Mouse (Mus musculus): ENCODE results near the gene Galnt18. TPM values are rescaled to one million over a fixed set of nuclear protein-coding genes. Genes with fewer than 3 reads are reported as not detected.

Galnt18 gene
- 10 to 100 TPM; 47.6 to 55.3 TPM for total RNA-seq (2021)
- long read RNA-seq, experiment 1, transcript Galnt18-202 (11 exons, 2,530 nt) = major isoform, 70 of 93 reads
- long read RNA-seq, experiment 1, partial matches to known transcripts = 14 of 93 reads
- long read RNA-seq, experiment 1, other reads (novel, unspliced or antisense) = 9 of 93 reads
- long read RNA-seq, experiment 2, transcript Galnt18-202 (11 exons, 2,530 nt) = major isoform, 48 of 68 reads
- long read RNA-seq, experiment 2, partial matches to known transcripts = 1 of 68 reads
- long read RNA-seq, experiment 2, other reads (novel, unspliced or antisense) = 19 of 68 reads

DNA sequence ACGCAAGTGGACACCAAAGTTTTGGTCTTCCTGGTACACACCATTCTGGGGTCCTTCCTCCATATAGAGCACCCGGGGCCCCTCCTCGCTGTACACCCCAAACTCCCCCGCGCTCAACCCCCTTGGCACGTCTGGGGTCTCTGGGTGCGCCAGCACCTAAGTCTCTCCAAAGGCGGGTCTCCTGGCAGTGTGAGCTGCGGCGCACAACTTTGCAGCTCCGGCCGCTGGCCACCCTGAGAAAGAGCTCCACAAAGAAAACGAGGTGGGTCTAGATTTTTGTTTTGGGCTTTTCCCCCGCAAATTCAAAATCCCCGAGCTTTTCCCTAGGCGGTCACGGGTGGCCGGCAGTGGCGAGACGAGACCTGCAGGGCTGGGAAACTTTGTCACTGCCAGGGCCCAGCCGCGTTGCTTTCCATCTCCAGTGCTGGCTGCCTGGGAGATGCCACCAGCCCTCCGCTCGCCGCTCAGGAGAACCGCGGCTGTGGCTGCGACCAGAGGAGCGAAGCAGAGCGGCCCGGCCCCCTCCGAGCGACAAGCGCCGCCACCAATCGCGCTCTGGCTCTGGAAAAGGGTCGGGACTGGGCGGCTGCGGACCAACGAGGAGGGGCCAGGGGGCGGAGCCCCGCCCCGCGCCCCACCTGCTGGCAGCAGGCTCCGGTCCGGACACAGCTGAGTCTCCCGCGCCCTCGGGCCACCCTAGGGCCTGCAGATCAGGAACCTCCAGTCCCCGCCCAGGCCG is at the start of gene Galnt18:
Gene Galnt18 (minus strand): TSS at position 474 of the 739 bp plus-strand sequence.
- intact Hi-C loops (cut with DNase I) = loop anchor here (1.0 to 10.0 kb wide), 5 partner anchors 57 to 597 kb away; no protein-coding TSS in a partner anchor

DNA sequence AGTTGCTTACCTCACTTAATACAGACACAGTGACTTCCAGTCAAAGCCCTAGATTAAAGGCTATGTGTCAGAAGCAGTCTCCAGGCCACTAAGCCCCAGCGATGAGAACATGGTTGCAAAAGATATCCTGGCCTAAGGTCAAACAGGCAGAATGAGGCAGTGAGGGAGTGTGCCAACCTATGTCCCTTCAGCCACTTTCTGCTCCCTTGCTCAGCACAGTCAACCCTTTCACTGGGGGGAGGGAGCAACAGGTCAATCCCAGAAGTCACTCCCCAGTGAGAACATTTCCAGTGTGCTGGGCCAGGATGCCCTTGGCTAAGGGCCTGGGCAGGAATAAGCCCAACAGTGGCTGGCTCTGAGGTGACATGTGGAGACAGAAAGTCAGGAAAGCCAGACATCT is 47.6 kb upstream of the Galnt18 start:
- intact Hi-C loops (cut with DNase I) = no loop called here
- no peak for DNase-seq (ENCODE audit: low spot score in 2 of 2)

More for the DNA sequence above, at the start of gene Galnt18:
- peak; percentile 89 to 95 for DNase-seq (ENCODE audit: low spot score in 2 of 2)

DNA sequence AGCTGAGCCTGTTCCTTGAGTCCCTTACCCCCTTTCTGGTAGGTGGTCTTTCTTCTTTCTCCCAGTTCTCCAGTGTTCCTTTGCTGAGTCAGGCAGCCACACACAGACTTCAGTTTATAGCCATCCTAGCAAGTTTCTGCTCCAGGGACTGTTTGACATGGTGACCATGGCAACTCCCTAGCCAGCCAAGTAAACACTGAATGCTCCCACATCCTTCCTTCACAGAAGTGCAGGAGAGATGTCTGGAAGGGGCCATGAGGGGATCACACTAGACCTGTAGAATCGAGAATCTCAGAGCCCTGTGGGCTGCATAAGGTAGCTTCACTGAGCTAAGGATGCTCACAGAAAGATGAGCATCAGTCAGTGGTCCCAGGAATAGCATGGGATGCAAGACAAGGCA is 33.3 kb upstream of the Galnt18 start:
- DNase-seq (ENCODE audit: low spot score in 2 of 2) = peak; percentile 35 to 44
- intact Hi-C loops (cut with DNase I) = no loop called here

DNA sequence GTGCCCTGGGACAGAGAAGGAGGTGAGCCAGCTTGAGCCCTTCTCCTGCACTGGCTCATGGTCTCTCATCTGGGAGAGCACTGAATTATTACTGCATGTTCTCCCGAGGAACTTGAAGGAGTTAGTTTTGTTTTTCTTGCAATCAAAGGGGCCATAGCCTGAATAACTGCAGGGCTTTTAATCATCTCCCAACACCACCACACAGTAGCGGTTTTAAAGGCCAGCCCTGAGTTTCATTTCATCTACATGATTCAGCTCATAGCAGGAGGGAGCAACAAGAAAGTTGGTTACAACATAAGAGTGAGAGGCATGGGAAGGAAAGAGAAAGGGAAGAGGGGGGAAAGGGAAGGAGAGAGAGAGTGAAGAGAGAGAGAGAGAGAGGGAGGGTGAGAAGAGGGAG is 31.3 kb upstream of the Galnt18 start:
- intact Hi-C loops (cut with DNase I) = no loop called here

DNA sequence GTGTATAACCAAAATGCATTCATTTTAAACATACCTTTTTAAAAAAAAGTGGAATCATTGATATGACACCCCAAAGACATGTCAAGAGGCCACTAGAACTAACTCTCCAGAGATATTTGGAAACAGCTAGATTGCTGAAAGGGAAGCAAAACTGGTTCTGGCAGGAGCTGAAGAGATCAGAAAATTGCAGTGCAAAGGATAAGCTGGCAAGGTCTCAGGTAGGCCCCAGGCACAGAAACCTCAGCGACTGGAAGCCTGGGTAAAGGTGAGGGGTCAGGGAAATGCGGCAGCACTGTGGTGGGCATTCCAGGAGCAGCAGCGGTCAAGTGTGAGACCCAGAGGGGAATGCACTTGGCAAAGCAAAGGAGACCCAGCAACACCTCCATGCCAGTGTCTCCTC is 30.0 kb upstream of the Galnt18 start:
- no peak for DNase-seq (ENCODE audit: low spot score in 2 of 2)
- intact Hi-C loops (cut with DNase I) = no loop called here

More for the DNA sequence above, 31.3 kb upstream of the Galnt18 start:
- no peak for DNase-seq (ENCODE audit: low spot score in 2 of 2)

DNA sequence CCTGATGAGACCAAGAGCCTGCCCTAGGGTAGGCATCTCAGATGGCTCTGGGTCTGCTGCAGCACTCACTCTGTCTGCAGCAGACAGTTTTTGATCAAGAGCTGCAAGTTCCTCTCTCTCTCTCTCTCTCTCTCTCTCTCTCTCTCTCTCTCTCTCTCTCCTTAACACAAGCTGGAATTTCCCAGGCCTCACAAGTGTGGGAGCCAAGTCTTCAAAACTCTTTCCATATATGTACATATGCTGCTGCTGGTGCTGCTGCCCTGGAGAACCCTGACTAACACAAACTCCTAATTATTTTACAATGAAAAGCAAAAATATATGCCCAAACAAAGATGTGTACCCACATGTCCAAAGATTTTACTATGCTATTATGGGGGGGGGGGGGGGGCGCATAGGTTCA is 26.3 kb upstream of the Galnt18 start:
- intact Hi-C loops (cut with DNase I) = no loop called here
- DNase-seq (ENCODE audit: low spot score in 2 of 2) = no peak

DNA sequence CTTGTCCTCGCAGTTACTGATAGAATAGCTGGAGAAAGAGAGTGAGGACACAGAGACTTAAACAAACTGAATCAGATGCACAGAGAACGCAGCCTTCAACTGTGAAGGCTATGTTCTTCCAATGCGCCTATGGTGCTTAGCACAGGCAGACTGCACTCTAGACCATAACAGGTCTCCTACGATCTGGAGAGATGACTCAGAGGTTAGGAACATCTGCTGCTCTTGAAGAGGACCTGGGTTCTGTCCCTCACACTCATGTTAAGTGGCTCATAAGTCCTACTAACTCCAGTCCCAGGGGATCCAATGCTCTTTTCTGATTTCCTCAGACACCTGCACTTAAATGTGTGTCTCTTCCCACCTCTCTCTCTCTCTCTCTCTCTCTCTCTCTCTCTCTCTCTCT is 24.9 kb upstream of the Galnt18 start:
- intact Hi-C loops (cut with DNase I) = no loop called here
- no peak for DNase-seq (ENCODE audit: low spot score in 2 of 2)

DNA sequence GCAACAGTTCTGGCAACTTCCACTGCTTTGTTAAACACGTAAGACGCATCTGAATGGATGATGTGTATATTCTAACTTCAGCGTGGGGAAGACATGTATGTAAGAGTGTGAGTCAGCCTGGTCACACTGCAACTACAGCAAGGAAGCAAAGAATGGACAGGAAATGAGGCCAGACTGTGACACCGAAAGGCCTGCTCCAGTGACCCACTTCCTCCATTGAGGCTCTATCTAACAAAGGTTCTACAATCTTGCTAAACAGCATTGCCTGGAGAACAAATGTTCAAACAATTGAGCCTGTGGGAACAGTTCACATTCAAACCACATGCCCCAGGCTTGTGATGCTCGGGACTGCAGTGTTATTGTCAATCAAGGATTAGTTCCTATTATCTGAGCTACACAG is 21.0 kb upstream of the Galnt18 start:
- intact Hi-C loops (cut with DNase I) = no loop called here
- no peak for DNase-seq (ENCODE audit: low spot score in 2 of 2)

DNA sequence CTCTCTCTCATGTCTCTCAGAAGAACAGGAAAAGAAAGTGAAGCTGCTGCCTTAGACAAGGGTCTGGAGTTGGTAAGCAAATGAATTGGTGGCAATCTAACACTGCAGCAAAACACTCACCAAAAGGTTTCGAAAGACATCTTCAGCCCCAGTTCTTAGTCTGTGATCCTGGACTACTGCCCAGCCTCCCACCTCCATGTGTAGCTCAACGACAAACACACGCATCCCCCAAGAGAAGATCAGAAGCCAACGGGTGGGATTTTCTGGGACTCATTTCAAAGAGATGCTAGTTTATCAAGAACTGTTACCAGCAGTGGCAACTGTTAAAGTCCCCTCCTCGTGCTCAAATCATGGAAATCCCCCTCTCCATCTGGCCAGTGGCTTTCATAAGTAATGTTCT is 20.3 kb upstream of the Galnt18 start:
- DNase-seq (ENCODE audit: low spot score in 2 of 2) = peak in 1 of 2 experiments; percentile 21
- intact Hi-C loops (cut with DNase I) = no loop called here

DNA sequence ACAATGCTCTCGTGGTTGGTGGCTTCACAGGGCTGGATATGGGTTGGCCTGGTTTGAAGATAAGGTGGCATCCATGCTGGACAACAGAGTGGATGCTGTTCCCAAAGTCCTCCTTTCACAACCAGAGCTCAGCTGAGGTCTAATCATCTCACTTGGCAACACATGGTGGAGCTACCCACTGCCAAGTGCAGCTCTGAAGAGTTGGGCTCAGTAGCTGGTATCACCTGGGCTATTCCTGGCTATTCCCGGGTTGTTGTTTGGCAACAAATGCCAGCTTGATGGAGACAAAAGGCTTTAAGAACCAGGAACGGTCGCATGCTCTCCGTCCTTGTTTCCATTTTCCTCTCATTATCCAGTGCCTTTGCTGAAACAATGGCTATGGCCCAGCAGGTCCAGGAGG is 19.2 kb upstream of the Galnt18 start:
- intact Hi-C loops (cut with DNase I) = no loop called here
- DNase-seq (ENCODE audit: low spot score in 2 of 2) = no peak

DNA sequence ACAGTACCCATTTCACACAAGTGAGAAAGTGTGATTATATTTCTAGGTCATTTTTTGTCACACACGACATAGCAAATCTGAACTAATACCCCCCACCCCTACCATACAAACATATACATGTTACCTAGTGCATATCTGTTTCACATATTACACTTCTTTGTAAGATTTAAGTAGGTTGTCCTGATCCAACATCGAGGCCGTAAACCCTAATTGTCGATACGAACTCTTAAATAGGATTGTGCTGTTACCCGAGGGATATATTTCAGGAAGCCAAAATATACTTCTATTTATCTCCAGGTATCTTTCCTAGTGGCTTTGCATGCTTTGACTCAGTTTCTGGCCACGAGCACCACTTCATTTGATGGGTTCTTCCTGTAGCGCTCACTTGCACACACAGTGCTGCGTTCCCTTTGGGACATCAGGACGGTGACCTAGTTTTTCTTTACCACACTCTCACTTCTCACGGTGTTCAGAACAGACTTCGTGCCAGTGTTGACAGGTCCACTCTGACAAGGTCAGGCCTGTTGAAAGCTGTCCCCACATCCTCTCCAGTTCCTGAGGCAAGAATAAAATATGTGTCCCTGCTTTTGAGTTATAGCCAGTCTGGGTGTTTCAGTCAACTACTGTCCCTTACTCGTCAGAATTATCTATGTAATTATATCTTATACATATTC is 17.7 kb upstream of the Galnt18 start:
- DNase-seq (ENCODE audit: low spot score in 2 of 2) = no peak
- intact Hi-C loops (cut with DNase I) = no loop called here

DNA sequence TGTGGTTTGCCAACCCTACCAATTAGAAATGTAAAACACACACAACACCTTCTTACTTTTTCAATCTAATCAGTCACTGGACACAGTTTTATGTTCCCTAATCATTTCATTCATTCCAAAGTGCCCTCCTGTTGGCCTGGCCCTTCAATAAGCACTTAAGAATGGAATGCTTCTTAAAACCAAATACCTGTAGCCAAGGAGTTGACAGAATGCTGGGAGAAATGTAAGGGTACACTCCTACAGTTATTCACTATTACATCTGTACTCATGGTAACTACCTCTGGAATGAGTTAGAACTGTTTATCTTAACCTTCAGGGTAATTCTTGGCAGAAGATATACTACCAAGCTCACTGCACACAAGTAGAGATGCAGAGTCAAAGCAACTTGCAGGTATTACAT is 15.3 kb upstream of the Galnt18 start:
- intact Hi-C loops (cut with DNase I) = no loop called here

DNA sequence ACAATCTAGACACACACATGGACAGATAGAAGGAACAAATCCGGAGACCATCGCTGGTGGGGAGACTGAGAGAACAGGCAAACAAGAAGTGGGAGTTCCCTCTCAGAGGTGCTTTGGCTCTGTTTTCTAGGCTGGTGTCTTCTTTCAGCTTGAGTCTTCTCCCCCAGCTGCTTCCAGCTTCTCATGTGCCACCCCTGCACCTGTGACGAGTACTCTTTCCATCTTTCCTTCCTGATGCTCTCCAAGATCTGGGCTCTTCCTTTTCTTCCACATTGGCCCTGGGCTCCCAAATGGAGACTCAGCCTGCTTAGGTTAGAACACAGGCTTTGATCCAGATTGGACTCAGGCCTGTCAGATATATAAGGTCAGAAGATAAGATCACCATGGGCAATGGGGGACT is 12.4 kb upstream of the Galnt18 start:
- no peak for DNase-seq (ENCODE audit: low spot score in 2 of 2)
- intact Hi-C loops (cut with DNase I) = no loop called here

More for the DNA sequence above, 15.3 kb upstream of the Galnt18 start:
- no peak for DNase-seq (ENCODE audit: low spot score in 2 of 2)

DNA sequence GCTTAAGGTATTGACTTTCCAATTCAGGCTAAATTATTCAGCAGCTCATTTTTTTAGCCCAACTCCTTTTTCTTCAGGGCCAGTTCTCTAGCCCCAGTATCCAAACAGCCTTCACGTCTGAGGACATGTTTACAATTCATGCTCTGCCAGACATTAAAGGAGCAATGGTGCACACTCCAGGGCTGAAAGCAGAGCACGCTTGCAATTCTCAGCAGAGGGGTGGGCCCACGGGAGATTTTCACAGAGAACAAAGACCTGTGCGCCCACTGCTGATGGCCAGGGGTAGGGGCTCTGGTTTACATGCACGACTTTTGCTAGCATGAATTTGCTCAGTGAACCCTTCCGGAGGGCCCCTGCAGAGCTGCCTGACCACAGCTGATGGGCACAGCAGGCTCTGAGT is 11.6 kb upstream of the Galnt18 start:
- DNase-seq (ENCODE audit: low spot score in 2 of 2) = no peak

DNA sequence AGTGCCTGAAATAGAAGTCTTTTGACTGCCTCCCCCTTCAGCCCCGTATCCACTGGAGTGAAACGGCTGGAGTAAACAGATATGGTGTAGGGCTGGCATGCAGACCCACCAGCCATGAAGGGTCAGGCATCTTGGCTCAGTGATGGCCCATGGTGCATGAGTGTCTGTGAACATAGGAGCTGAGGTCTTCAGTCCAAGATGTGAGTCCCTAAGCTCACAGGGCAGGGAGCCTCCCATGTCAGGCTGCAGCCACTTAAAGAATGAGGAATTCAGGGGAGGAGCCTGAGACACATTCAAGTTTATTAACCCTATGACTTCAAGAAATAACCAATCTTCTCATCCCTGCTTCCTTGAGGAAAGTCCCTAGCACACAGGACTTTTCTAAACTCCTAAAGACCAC is 8.1 kb upstream of the Galnt18 start:
- intact Hi-C loops (cut with DNase I) = loop anchor here (10.0 kb wide), 1 partner anchor 147 kb away; no protein-coding TSS in a partner anchor
- no peak for DNase-seq (ENCODE audit: low spot score in 2 of 2)

More for the DNA sequence above, 11.6 kb upstream of the Galnt18 start:
- intact Hi-C loops (cut with DNase I) = no loop called here

DNA sequence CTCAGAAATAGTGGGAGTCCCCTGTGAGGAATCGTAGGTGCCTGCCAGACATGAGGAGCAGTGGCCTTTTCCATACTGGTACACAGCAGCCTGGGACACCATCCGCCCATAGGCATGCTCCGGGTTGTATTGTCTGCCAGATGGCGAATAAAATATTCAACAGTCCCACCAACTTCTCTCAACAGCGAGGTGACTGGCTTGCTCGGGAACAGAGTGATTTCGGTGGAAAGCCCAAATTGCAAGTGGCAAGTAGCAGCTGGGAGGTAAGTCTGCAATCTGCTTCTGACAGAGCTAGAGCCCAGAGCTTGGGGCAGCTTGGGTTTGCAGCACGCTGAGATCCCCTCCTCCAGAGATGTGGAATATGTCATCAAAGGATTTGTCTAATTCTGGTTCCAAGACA is 5.7 kb upstream of the Galnt18 start:
- intact Hi-C loops (cut with DNase I) = loop anchor here (10.0 kb wide), 1 partner anchor 149 kb away; no protein-coding TSS in a partner anchor
- DNase-seq (ENCODE audit: low spot score in 2 of 2) = peak; percentile 40 to 74

DNA sequence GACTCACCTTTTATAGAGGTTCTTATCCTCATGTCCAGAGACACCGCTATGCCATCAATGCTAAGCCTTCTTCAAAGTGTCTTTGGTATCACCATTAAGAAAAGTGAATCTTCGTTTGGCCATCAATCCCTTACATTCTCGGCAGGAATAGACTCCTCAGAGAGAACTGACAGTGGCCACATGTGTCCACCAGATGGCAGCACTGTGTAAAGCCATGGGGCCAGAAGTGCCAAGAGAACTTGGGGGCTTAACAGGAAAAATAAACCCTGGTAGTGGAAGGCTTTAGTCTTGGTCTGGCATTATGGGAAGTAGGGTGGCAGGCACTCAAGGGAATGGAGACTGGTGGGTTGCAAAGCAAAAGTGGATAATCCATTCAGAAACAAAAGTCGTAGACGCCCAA is 2.3 kb upstream of the Galnt18 start:
- intact Hi-C loops (cut with DNase I) = loop anchor here (5.0 to 10.0 kb wide), 2 partner anchors 80 to 153 kb away; no protein-coding TSS in a partner anchor
- DNase-seq (ENCODE audit: low spot score in 2 of 2) = peak; percentile 81 to 87

DNA sequence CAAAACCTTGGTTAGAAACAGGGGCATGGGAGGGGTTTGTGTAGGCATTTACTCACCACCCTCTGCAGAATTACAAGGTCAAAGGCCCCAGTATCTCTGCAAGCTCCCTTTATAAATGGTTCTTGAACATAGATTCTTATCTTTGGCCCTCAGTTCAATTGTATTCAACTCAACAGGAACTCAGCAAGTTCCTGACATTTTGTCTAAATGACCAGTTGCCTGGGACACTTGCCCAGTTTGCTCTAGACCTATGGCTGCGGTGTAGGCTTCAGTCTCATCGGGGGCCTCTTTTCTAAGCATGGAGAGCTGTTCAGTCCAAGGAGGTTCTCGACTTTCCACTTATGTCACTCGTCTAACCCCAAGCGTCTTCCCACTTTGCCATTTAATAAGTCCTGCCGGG is 1.5 kb upstream of the Galnt18 start:
- intact Hi-C loops (cut with DNase I) = loop anchor here (5.0 to 10.0 kb wide), 2 partner anchors 81 to 153 kb away; no protein-coding TSS in a partner anchor
- no peak for DNase-seq (ENCODE audit: low spot score in 2 of 2)

DNA sequence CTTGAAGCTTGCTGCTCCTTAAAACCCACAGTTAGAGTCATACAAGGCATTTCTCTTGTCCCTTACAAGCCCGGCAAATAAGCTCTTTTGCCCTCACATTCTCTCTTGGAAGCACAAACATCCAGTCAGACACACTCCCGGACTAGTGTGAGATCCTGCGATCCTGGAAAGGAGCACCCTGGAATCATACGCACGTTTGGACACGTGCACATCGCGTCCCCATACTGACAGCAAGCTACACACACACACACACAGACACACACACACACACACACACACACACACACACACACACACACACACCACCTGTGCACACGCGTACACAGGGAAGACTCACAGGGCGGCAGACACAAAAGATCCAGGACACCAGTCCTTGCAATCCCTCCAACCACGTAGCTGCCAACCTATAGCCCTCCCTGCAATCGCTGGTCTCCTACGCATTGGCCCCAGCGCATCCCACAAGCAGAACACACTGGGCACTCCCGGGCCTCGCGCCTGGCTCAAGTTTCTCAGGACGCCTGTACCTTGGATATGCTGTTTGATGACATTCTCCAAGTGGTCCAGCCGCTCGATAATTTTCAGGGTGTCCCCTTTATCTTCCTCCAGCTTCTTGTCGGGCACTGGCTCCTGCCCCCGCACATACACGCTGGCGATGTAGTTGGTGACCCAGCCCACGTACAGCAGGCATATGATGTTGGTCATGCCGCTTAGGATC is 831 bp downstream of the Galnt18 start:
- intact Hi-C loops (cut with DNase I) = loop anchor here (5.0 kb wide), 2 partner anchors 57 to 597 kb away; no protein-coding TSS in a partner anchor
- peak; percentile 36 to 57 for DNase-seq (ENCODE audit: low spot score in 2 of 2)

All from left cerebral cortex, postnatal 14 days (tissue).